Mouse (Mus musculus): Measurements from ENCODE around the gene Nrl.

GRCm38 (mm10) chr14:55497449-55497821 lies 27.3 kb downstream of the Nrl start:
- TF ChIP-seq POLR2A (IDR thresholded peaks at IDR 0.05; ENCODE audit: insufficient read depth, low read depth, low read length), result no peak
- peak; percentile 91 for TF ChIP-seq CTCF (IDR thresholded peaks at IDR 0.05; ENCODE audit: insufficient read depth, low read depth, low read length)

All from olfactory bulb, adult 2 months (tissue).